Mouse (Mus musculus) cerebellum, adult 2 months (tissue): Measurements from ENCODE around the gene Adgrf1.

Experiments used
- CTCF ChIP-seq: fragments of 200-500 bp; IDR thresholded peaks from 2 replicates; pipeline ENCODE4 v1.5.1; 2011; ENCODE audit warnings: low read depth, mild to moderate bottlenecking, control low read depth, low read length, moderate library complexity, borderline replicate concordance; ENCODE audit not compliant: insufficient read depth
- POLR2A ChIP-seq: fragments of 200-500 bp; IDR thresholded peaks from 2 replicates; pipeline ENCODE4 v1.6.1; 2011; ENCODE audit warnings: low read length, control low read depth, borderline replicate concordance; ENCODE audit not compliant: insufficient read depth

- no peak for TF ChIP-seq CTCF
- TF ChIP-seq POLR2A, result no peak
Observed at GRCm38 (mm10) chr17:43232769-43233168, 37.4 kb upstream of the Adgrf1 start.
